Mouse (Mus musculus): ENCODE data around the gene Cc2d1a. TPM values are rescaled to one million over a fixed set of nuclear protein-coding genes. Genes with fewer than 3 reads are reported as not detected.

Cc2d1a gene
- polyA plus RNA-seq, 1 experiment from 2014 or later, result 24.7 TPM

- Histone ChIP-seq H3K4me2 (replicated peaks) (no peak overlapping the region), H3K27me3 (no peaks in the 10 kb centered on the region), H3K4me3 (replicated peaks) (no peak overlapping the region), H3K9ac (replicated peaks) (no peak overlapping the region), H3K36me3 (peaks cover 16% of the 10 kb centered on the region), H3K4me1 (replicated peaks) (peaks cover 10% of the 10 kb centered on the region; the same call in 1 of the 2 replicates), H3K9me3 (no peaks in the 10 kb centered on the region), H3K27ac (no peak overlapping the region)
- ATAC-seq, result no peak
- 75% methylated on average over 17 of the region's 17 CpGs for WGBS
Measured at GRCm38 (mm10) chr8:84127202-84127901, 20.4 kb downstream of the Cc2d1a start.

GRCm38 (mm10) chr8:84126742-84127141 is 21.0 kb downstream of the Cc2d1a start:
- 73% methylated on average over 2 of the region's 2 CpGs for WGBS
- ATAC-seq, result no peak
- H3K27ac ChIP-seq, result no peak overlapping the region
- no peak overlapping the region for H3K9ac ChIP-seq (replicated peaks)
- no peak overlapping the region for H3K4me2 ChIP-seq (replicated peaks)
- H3K4me1 ChIP-seq (replicated peaks), result peaks cover 10% of the 10 kb centered on the region; the same call in 1 of the 2 replicates
- H3K36me3 ChIP-seq, result peaks cover 10% of the 10 kb centered on the region; the same call in 1 of the 2 replicates
- H3K4me3 ChIP-seq (replicated peaks), result no peak overlapping the region
- H3K27me3 ChIP-seq, result no peaks in the 10 kb centered on the region
- no peaks in the 10 kb centered on the region for H3K9me3 ChIP-seq

GRCm38 (mm10) chr8:84125656-84126055 is 22.1 kb downstream of the Cc2d1a start, which contains the start of gene Podnl1:
TSS of gene Podnl1 (plus strand) at chr8:84125989.
- Histone ChIP-seq H3K4me2 (replicated peaks) (no peak within 1 kb of the TSS), H3K4me1 (replicated peaks) (peaks cover 6% of the 10 kb centered on the region; the same call in 1 of the 2 replicates), H3K9ac (replicated peaks) (0 out of 2 replicates have a peak within 1 kb of the TSS, but pooled peaks have one; percentile 28), H3K9me3 (no peaks in the 10 kb centered on the region), H3K4me3 (replicated peaks) (no peak within 1 kb of the TSS), H3K27me3 (no peaks in the 10 kb centered on the region), H3K27ac (no peak within 1 kb of the TSS), H3K36me3 (0 out of 2 replicates have a peak, but pooled peaks cover 2% of the 10 kb centered on the region)
- WGBS, result 52% methylated on average over 9 of the region's 9 CpGs
- ATAC-seq, result no peak

GRCm38 (mm10) chr8:84122151-84122550 is 25.6 kb downstream of the Cc2d1a start:
- Histone ChIP-seq H3K27me3 (no peaks in the 10 kb centered on the region), H3K36me3 (no peaks in the 10 kb centered on the region), H3K9ac (replicated peaks) (no peak overlapping the region), H3K4me2 (replicated peaks) (no peak overlapping the region), H3K9me3 (0 out of 2 replicates have a peak, but pooled peaks cover 3% of the 10 kb centered on the region), H3K4me1 (replicated peaks) (0 out of 2 replicates have a peak, but pooled peaks cover 4% of the 10 kb centered on the region), H3K27ac (no peak overlapping the region), H3K4me3 (replicated peaks) (no peak overlapping the region)
- WGBS, result 91% methylated on average over 3 of the region's 3 CpGs
- ATAC-seq, result no peak

GRCm38 (mm10) chr8:84115646-84116045 is 32.1 kb downstream of the Cc2d1a start:
- no peak overlapping the region for H3K4me3 ChIP-seq (replicated peaks)
- WGBS, result 83% methylated on average over 6 of the region's 6 CpGs

GRCm38 (mm10) chr8:84106216-84107040 is 41.3 kb downstream of the Cc2d1a start:
- 95% methylated on average over 6 of the region's 6 CpGs for WGBS
- Histone ChIP-seq H3K27me3 (no peaks in the 10 kb centered on the region), H3K9ac (replicated peaks) (no peak overlapping the region), H3K4me1 (replicated peaks) (peaks cover 34% of the 10 kb centered on the region), H3K9me3 (no peaks in the 10 kb centered on the region), H3K36me3 (peaks cover 14% of the 10 kb centered on the region), H3K4me2 (replicated peaks) (no peak overlapping the region), H3K4me3 (replicated peaks) (no peak overlapping the region), H3K27ac (no peak overlapping the region)
- ATAC-seq, result no peak

More at GRCm38 (mm10) chr8:84115646-84116045, 32.1 kb downstream of the Cc2d1a start:
- no peaks in the 10 kb centered on the region for H3K36me3 ChIP-seq
- H3K9me3 ChIP-seq, result 0 out of 2 replicates have a peak, but pooled peaks cover 3% of the 10 kb centered on the region
- H3K27me3 ChIP-seq, result no peaks in the 10 kb centered on the region
- no peak overlapping the region for H3K27ac ChIP-seq
- H3K9ac ChIP-seq (replicated peaks), result no peak overlapping the region
- H3K4me1 ChIP-seq (replicated peaks), result no peaks in the 10 kb centered on the region
- ATAC-seq, result no peak
- no peak overlapping the region for H3K4me2 ChIP-seq (replicated peaks)

GRCm38 (mm10) chr8:84105676-84106075 is 42.1 kb downstream of the Cc2d1a start:
- peak overlapping the region; percentile 52; the same call in 1 of the 2 replicates for H3K4me2 ChIP-seq (replicated peaks)
- no peak overlapping the region for H3K4me3 ChIP-seq (replicated peaks)
- peaks cover 22% of the 10 kb centered on the region for H3K36me3 ChIP-seq
- peak overlapping the region; percentile 80 for H3K27ac ChIP-seq
- peaks cover 37% of the 10 kb centered on the region for H3K4me1 ChIP-seq (replicated peaks)
- H3K9me3 ChIP-seq, result no peaks in the 10 kb centered on the region
- no peaks in the 10 kb centered on the region for H3K27me3 ChIP-seq
- 90% methylated on average over 2 of the region's 2 CpGs for WGBS
- ATAC-seq, result no peak
- H3K9ac ChIP-seq (replicated peaks), result peak overlapping the region; percentile 55; the same call in 1 of the 2 replicates

- no peaks in the 10 kb centered on the region for H3K9me3 ChIP-seq
- H3K27ac ChIP-seq, result peak within 1 kb of the TSS; percentile 94
- H3K4me2 ChIP-seq (replicated peaks), result peak within 1 kb of the TSS; percentile 90
- ATAC-seq, result peak; percentile 97
- H3K4me1 ChIP-seq (replicated peaks), result peaks cover 37% of the 10 kb centered on the region
- peak within 1 kb of the TSS; percentile 84 for H3K9ac ChIP-seq (replicated peaks)
- 6% methylated on average over 42 of the region's 42 CpGs for WGBS
- no peaks in the 10 kb centered on the region for H3K27me3 ChIP-seq
- peak within 1 kb of the TSS; percentile 64 for H3K4me3 ChIP-seq (replicated peaks)
- peaks cover 27% of the 10 kb centered on the region for H3K36me3 ChIP-seq
Measured at GRCm38 (mm10) chr8:84104697-84105609, 42.8 kb downstream of the Cc2d1a start, which contains the start of gene Dcaf15. TSS of gene Dcaf15 (minus strand) at chr8:84104768.

GRCm38 (mm10) chr8:84104221-84104620 is 43.5 kb downstream of the Cc2d1a start:
- Histone ChIP-seq H3K27me3 (no peaks in the 10 kb centered on the region), H3K4me2 (replicated peaks) (peak overlapping the region; percentile 90), H3K4me3 (replicated peaks) (peak overlapping the region; percentile 64), H3K9me3 (no peaks in the 10 kb centered on the region), H3K9ac (replicated peaks) (peak overlapping the region; percentile 84), H3K27ac (peak overlapping the region; percentile 94), H3K36me3 (peaks cover 30% of the 10 kb centered on the region), H3K4me1 (replicated peaks) (peaks cover 37% of the 10 kb centered on the region)
- 0% methylated on average over 22 of the region's 29 CpGs for WGBS
- ATAC-seq, result peak; percentile 85

- Histone ChIP-seq H3K4me3 (replicated peaks) (peak overlapping the region; percentile 64), H3K27ac (peak overlapping the region; percentile 94), H3K36me3 (peaks cover 36% of the 10 kb centered on the region), H3K9me3 (no peaks in the 10 kb centered on the region), H3K4me2 (replicated peaks) (peak overlapping the region; percentile 90), H3K27me3 (no peaks in the 10 kb centered on the region), H3K9ac (replicated peaks) (peak overlapping the region; percentile 84), H3K4me1 (replicated peaks) (peaks cover 37% of the 10 kb centered on the region)
- 46% methylated on average over 3 of the region's 3 CpGs for WGBS
- no peak for ATAC-seq
Measured at GRCm38 (mm10) chr8:84103601-84104000, 44.1 kb downstream of the Cc2d1a start.

All from midbrain, embryonic 13.5 days (tissue).